Mouse (Mus musculus) MEL (cell line): Measurements from ENCODE around the gene Tmem26.

Experiments
- CHD1 ChIP-seq: IDR thresholded peaks from 2 replicates; pipeline ENCODE4 v1.6.1; 2012; ENCODE audit warnings: low read depth, mild to moderate bottlenecking, inconsistent platforms, low read length, improper control_type of control experiment
- CTCF ChIP-seq, 3 experiments: IDR thresholded peaks in 2 of 3; conservative IDR thresholded peaks in 1 of 3; 2 replicates each; pipeline ENCODE4 v1.5.1; 2011 to 2012; ENCODE audit warnings: low read length in 3 of 3, low read depth in 2 of 3, mild to moderate bottlenecking in 2 of 3, improper control_type of control experiment in 1 of 3, inconsistent platforms in 1 of 3, mixed read lengths in 1 of 3, moderate library complexity in 1 of 3; ENCODE audit not compliant: control insufficient read depth in 1 of 3, insufficient read depth in 1 of 3, poor library complexity in 1 of 3, severe bottlenecking in 1 of 3
- EP300 ChIP-seq, 2 experiments: IDR thresholded peaks; 2 replicates each; pipeline ENCODE4 v1.6.1; 2011; ENCODE audit warnings: improper control_type of control experiment in 2 of 2, low read length in 2 of 2, low read depth in 1 of 2, mild to moderate bottlenecking in 1 of 2
- ETS1 ChIP-seq: IDR thresholded peaks from 2 replicates; pipeline ENCODE4 v1.6.1; 2012; ENCODE audit warnings: low read depth, mild to moderate bottlenecking, inconsistent platforms, low read length, improper control_type of control experiment, moderate library complexity
- JUND ChIP-seq: IDR thresholded peaks from 2 replicates; pipeline ENCODE4 v1.6.1; 2011; ENCODE audit warnings: low read depth, mild to moderate bottlenecking, improper control_type of control experiment, low read length
- MAZ ChIP-seq: IDR thresholded peaks from 2 replicates; pipeline ENCODE4 v1.6.1; 2012; ENCODE audit warnings: low read depth, mild to moderate bottlenecking, inconsistent platforms, low read length, improper control_type of control experiment
- MXI1 ChIP-seq: IDR thresholded peaks from 2 replicates; pipeline ENCODE4 v1.6.1; 2011; ENCODE audit warnings: mild to moderate bottlenecking, low read depth, low read length, improper control_type of control experiment
- MYC ChIP-seq: IDR thresholded peaks from 2 replicates; pipeline ENCODE4 v1.6.1; 2011; ENCODE audit warnings: low read depth, mild to moderate bottlenecking, low read length, improper control_type of control experiment, moderate library complexity
- POLR2A ChIP-seq, 2 experiments: IDR thresholded peaks; 2 replicates each; pipeline ENCODE4 v1.6.1; 2011 to 2012; ENCODE audit warnings: low read length in 2 of 2, mild to moderate bottlenecking in 2 of 2, control low read depth in 1 of 2, improper control_type of control experiment in 1 of 2, low read depth in 1 of 2, moderate library complexity in 1 of 2; ENCODE audit not compliant: control insufficient read depth in 1 of 2, insufficient read depth in 1 of 2, poor library complexity in 1 of 2
- POLR2AphosphoS2 ChIP-seq: IDR thresholded peaks from 2 replicates; pipeline ENCODE4 v1.6.1; 2011; ENCODE audit warnings: low read length, improper control_type of control experiment
- TCF12 ChIP-seq: IDR thresholded peaks from 2 replicates; pipeline ENCODE4 v1.6.1; 2014; ENCODE audit warnings: low read depth, mild to moderate bottlenecking, inconsistent platforms, low read length, improper control_type of control experiment, moderate library complexity
- USF1 ChIP-seq: IDR thresholded peaks from 2 replicates; pipeline ENCODE4 v1.6.1; 2014; ENCODE audit warnings: low read depth, mild to moderate bottlenecking, inconsistent platforms, low read length, improper control_type of control experiment, moderate library complexity
- USF2 ChIP-seq, 2 experiments: IDR thresholded peaks; 2 replicates each; pipeline ENCODE4 v1.6.1; 2011 to 2012; ENCODE audit warnings: improper control_type of control experiment in 2 of 2, low read length in 2 of 2, borderline replicate concordance in 1 of 2, inconsistent platforms in 1 of 2, low read depth in 1 of 2, mild to moderate bottlenecking in 1 of 2; ENCODE audit not compliant: insufficient read depth in 1 of 2

- no peak for TF ChIP-seq EP300 (IDR thresholded peaks at IDR 0.05; ENCODE audit: low read depth in 1 of 2, low read length in 2 of 2)
- no peak for TF ChIP-seq ETS1
- TF ChIP-seq CHD1, result no peak
- TF ChIP-seq USF1, result no peak
- no peak for TF ChIP-seq TCF12
- TF ChIP-seq POLR2A (IDR thresholded peaks at IDR 0.05; ENCODE audit: control insufficient read depth in 1 of 2, insufficient read depth in 1 of 2, low read depth in 1 of 2, low read length in 2 of 2, poor library complexity in 1 of 2), result no peak
- TF ChIP-seq MAZ, result no peak
- no peak for TF ChIP-seq MYC
- TF ChIP-seq CTCF (IDR thresholded peaks at IDR 0.05 in 2 of 3, conservative IDR thresholded peaks at IDR 0.05 in 1 of 3; ENCODE audit: control insufficient read depth in 1 of 3, insufficient read depth in 1 of 3, low read depth in 2 of 3, low read length in 3 of 3, poor library complexity in 1 of 3, severe bottlenecking in 1 of 3), result no peak
- TF ChIP-seq USF2 (IDR thresholded peaks at IDR 0.05; ENCODE audit: borderline replicate concordance in 1 of 2, insufficient read depth in 1 of 2, low read depth in 1 of 2, low read length in 2 of 2), result no peak
- no peak for TF ChIP-seq POLR2AphosphoS2
- TF ChIP-seq JUND, result no peak
- TF ChIP-seq MXI1, result no peak
These were observed 16.8 kb downstream of the Tmem26 start for GRCm38 (mm10) chr10:68740251-68740650.
